Mouse (Mus musculus): ENCODE data around the gene Glce. TPM values are rescaled to one million over a fixed set of nuclear protein-coding genes. Genes with fewer than 3 reads are reported as not detected.

Glce gene
- polyA plus RNA-seq, 1 experiment: 3.3 TPM

DNA sequence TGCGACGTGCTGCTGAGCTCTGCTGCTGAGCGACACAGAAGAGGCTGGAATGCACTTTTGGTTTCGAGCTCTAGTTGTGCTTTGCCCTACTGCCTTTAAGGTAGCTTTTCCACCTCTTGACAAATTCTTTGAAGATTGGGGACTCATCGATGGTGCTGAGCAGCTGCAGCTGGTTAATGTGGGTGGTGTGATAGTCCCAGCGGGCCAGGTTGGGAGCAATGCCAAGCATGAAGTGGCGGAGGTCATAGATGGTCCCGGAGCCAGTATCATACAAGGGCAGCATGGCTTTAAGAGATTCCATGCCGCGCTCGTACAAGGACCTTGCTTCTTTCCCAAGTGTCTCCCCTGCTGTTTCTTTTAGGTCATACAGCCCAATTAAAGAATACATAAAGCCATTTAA is 62.5 kb downstream of the Glce start:
- WGBS: 80% methylated on average over 11 of the region's 11 CpGs
- Histone ChIP-seq H3K27ac (ENCODE audit: insufficient read depth, low read depth, low read length) (no peak overlapping the region), H3K4me3 (ENCODE audit: insufficient read depth, low read depth, low read length) (no peak overlapping the region), H3K27me3 (replicated peaks; ENCODE audit: control insufficient read depth, insufficient read depth, low read length) (no peaks in the 10 kb centered on the region), H3K36me3 (ENCODE audit: control insufficient read depth, insufficient read depth, low read length) (no peaks in the 10 kb centered on the region), H3K4me1 (ENCODE audit: control insufficient read depth, insufficient read depth, low read length) (no peaks in the 10 kb centered on the region)
- DNase-seq: no peak
- TF ChIP-seq CTCF (conservative IDR thresholded peaks at IDR 0.05; ENCODE audit: insufficient read depth, insufficient read length, low read depth, low read length) (no peak), POLR2A (IDR thresholded peaks at IDR 0.05; ENCODE audit: low read depth, low read length) (no peak)

DNA sequence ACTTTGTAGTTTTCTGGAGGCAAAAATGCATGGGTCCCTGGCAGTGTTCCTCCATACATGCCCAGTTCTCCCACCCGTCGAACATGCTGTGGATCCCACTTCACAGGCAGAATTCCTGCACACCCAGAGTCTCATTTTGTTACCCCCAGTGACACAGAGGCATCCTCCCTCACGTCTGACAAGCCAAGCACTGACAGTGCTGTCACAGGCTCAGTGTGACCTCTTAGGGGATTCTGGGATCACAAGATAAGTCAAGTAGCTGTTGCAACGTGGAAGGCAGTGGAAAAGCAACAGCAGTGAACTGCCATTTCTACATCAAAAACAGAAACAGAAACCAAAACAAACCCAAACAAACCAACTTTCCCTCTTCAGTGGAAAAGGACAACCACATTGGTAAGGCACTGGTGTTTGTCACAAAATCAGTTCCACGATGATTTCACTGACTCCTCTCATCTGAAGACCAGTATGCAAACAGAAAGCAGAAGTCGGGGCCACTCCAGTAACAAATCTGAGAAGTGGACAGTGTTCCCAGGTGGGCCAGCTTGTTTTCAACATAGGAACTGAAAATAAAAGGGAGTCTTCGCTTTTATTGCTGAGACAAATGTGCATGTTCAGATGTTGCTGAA is 64.5 kb downstream of the Glce start:
- WGBS: 74% methylated on average over 7 of the region's 7 CpGs
- peak; percentile 4 for DNase-seq
- TF ChIP-seq POLR2A (IDR thresholded peaks at IDR 0.05; ENCODE audit: low read depth, low read length) (no peak), CTCF (conservative IDR thresholded peaks at IDR 0.05; ENCODE audit: insufficient read depth, insufficient read length, low read depth, low read length) (no peak)
- Histone ChIP-seq H3K27me3 (replicated peaks; ENCODE audit: control insufficient read depth, insufficient read depth, low read length) (no peaks in the 10 kb centered on the region), H3K36me3 (ENCODE audit: control insufficient read depth, insufficient read depth, low read length) (no peaks in the 10 kb centered on the region), H3K27ac (ENCODE audit: insufficient read depth, low read depth, low read length) (no peak overlapping the region), H3K4me3 (ENCODE audit: insufficient read depth, low read depth, low read length) (no peak overlapping the region), H3K4me1 (ENCODE audit: control insufficient read depth, insufficient read depth, low read length) (no peaks in the 10 kb centered on the region)

DNA sequence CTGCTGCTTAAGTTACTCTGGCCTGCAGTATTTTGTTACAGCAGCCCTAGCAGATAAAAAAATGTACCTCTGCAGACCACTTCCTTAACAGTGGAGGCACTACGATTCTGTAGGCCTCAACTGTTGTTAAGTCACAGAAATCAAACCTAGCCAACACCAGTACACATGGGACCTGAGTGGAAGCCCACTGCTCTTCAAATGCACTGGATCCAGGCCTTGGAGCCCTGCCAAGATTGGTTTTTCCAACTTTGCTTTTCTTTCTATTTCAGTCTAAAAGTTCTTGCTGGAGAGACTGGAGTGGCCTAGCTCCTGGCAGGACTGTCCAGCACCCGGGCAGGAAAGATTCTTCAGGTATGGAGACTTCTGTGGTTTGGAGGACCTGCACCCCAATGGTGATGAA is 66.2 kb downstream of the Glce start:
- 91% methylated on average over 2 of the region's 2 CpGs for WGBS
- Histone ChIP-seq H3K27me3 (replicated peaks; ENCODE audit: control insufficient read depth, insufficient read depth, low read length) (no peaks in the 10 kb centered on the region), H3K4me1 (ENCODE audit: control insufficient read depth, insufficient read depth, low read length) (no peaks in the 10 kb centered on the region), H3K36me3 (ENCODE audit: control insufficient read depth, insufficient read depth, low read length) (no peaks in the 10 kb centered on the region), H3K4me3 (ENCODE audit: insufficient read depth, low read depth, low read length) (no peak overlapping the region), H3K27ac (ENCODE audit: insufficient read depth, low read depth, low read length) (no peak overlapping the region)
- TF ChIP-seq POLR2A (IDR thresholded peaks at IDR 0.05; ENCODE audit: low read depth, low read length): no peak
- no peak for DNase-seq

GRCm38 (mm10) chr9:62050801-62051200 is 71.7 kb downstream of the Glce start:
- no peaks in the 10 kb centered on the region for H3K36me3 ChIP-seq (ENCODE audit: control insufficient read depth, insufficient read depth, low read length)
- H3K4me1 ChIP-seq (ENCODE audit: control insufficient read depth, insufficient read depth, low read length): no peaks in the 10 kb centered on the region
- peak; percentile 78 for TF ChIP-seq CTCF (conservative IDR thresholded peaks at IDR 0.05; ENCODE audit: insufficient read depth, insufficient read length, low read depth, low read length)
- TF ChIP-seq POLR2A (IDR thresholded peaks at IDR 0.05; ENCODE audit: low read depth, low read length): no peak
- peak; percentile 37 for DNase-seq
- 68% methylated on average over 4 of the region's 4 CpGs for WGBS
- H3K4me3 ChIP-seq (ENCODE audit: insufficient read depth, low read depth, low read length): no peak overlapping the region
- H3K27me3 ChIP-seq (replicated peaks; ENCODE audit: control insufficient read depth, insufficient read depth, low read length): no peaks in the 10 kb centered on the region
- no peak overlapping the region for H3K27ac ChIP-seq (ENCODE audit: insufficient read depth, low read depth, low read length)

GRCm38 (mm10) chr9:62049166-62049565 is 73.3 kb downstream of the Glce start:
- H3K4me1 ChIP-seq (ENCODE audit: control insufficient read depth, insufficient read depth, low read length): no peaks in the 10 kb centered on the region
- WGBS: 42% methylated on average over 8 of the region's 8 CpGs
- no peaks in the 10 kb centered on the region for H3K36me3 ChIP-seq (ENCODE audit: control insufficient read depth, insufficient read depth, low read length)
- TF ChIP-seq POLR2A (IDR thresholded peaks at IDR 0.05; ENCODE audit: low read depth, low read length) (no peak), CTCF (conservative IDR thresholded peaks at IDR 0.05; ENCODE audit: insufficient read depth, insufficient read length, low read depth, low read length) (no peak)
- H3K27ac ChIP-seq (ENCODE audit: insufficient read depth, low read depth, low read length): no peak overlapping the region
- no peak overlapping the region for H3K4me3 ChIP-seq (ENCODE audit: insufficient read depth, low read depth, low read length)
- H3K27me3 ChIP-seq (replicated peaks; ENCODE audit: control insufficient read depth, insufficient read depth, low read length): no peaks in the 10 kb centered on the region
- DNase-seq: peak; percentile 62

- Histone ChIP-seq H3K27me3 (replicated peaks; ENCODE audit: control insufficient read depth, insufficient read depth, low read length) (no peaks in the 10 kb centered on the region), H3K4me1 (ENCODE audit: control insufficient read depth, insufficient read depth, low read length) (no peaks in the 10 kb centered on the region), H3K27ac (ENCODE audit: insufficient read depth, low read depth, low read length) (no peak overlapping the region), H3K4me3 (ENCODE audit: insufficient read depth, low read depth, low read length) (no peak overlapping the region), H3K36me3 (ENCODE audit: control insufficient read depth, insufficient read depth, low read length) (no peaks in the 10 kb centered on the region)
- TF ChIP-seq POLR2A (IDR thresholded peaks at IDR 0.05; ENCODE audit: low read depth, low read length) (no peak), CTCF (conservative IDR thresholded peaks at IDR 0.05; ENCODE audit: insufficient read depth, insufficient read length, low read depth, low read length) (no peak)
- 81% methylated on average over 3 of the region's 3 CpGs for WGBS
- no peak for DNase-seq
These were observed 80.3 kb downstream of the Glce start for GRCm38 (mm10) chr9:62042167-62042566.

- TF ChIP-seq POLR2A (IDR thresholded peaks at IDR 0.05; ENCODE audit: low read depth, low read length) (no peak), CTCF (conservative IDR thresholded peaks at IDR 0.05; ENCODE audit: insufficient read depth, insufficient read length, low read depth, low read length) (peak; percentile 99)
- 8% methylated on average over 20 of the region's 20 CpGs for WGBS
- Histone ChIP-seq H3K27ac (ENCODE audit: insufficient read depth, low read depth, low read length) (no peak overlapping the region), H3K36me3 (ENCODE audit: control insufficient read depth, insufficient read depth, low read length) (no peaks in the 10 kb centered on the region), H3K4me1 (ENCODE audit: control insufficient read depth, insufficient read depth, low read length) (no peaks in the 10 kb centered on the region), H3K4me3 (ENCODE audit: insufficient read depth, low read depth, low read length) (no peak overlapping the region), H3K27me3 (replicated peaks; ENCODE audit: control insufficient read depth, insufficient read depth, low read length) (no peaks in the 10 kb centered on the region)
- peak; percentile 83 for DNase-seq
These were observed 82.3 kb downstream of the Glce start for GRCm38 (mm10) chr9:62040008-62040608.
